Mouse (Mus musculus): ENCODE measurements around the gene Syt6.

The Syt6 gene

GRCm38 (mm10) chr3:103597586-103597985, 22.6 kb downstream of the Syt6 start:
- peak in 1 of 2 experiments; percentile 36 for DNase-seq (ENCODE audit: inconsistent age in 2 of 2, low spot score in 1 of 2)

- peak; percentile 52 to 58 for DNase-seq (ENCODE audit: inconsistent age in 2 of 2, low spot score in 1 of 2)
Measured at GRCm38 (mm10) chr3:103601011-103601410, 26.0 kb downstream of the Syt6 start.

- no peak for DNase-seq (ENCODE audit: inconsistent age in 2 of 2, low spot score in 1 of 2)
Measured at GRCm38 (mm10) chr3:103601561-103601960, 26.5 kb downstream of the Syt6 start.

- DNase-seq (ENCODE audit: inconsistent age in 2 of 2, low spot score in 1 of 2) = no peak
Measured at GRCm38 (mm10) chr3:103606045-103606597, 31.1 kb downstream of the Syt6 start.

- DNase-seq (ENCODE audit: inconsistent age in 2 of 2, low spot score in 1 of 2) = no peak
Measured at GRCm38 (mm10) chr3:103606660-103607595, 31.9 kb downstream of the Syt6 start.

- DNase-seq (ENCODE audit: inconsistent age in 2 of 2, low spot score in 1 of 2) = no peak
Measured at GRCm38 (mm10) chr3:103610231-103610630, 35.2 kb downstream of the Syt6 start.

- DNase-seq (ENCODE audit: inconsistent age in 2 of 2, low spot score in 1 of 2) = no peak
Measured at GRCm38 (mm10) chr3:103612636-103613355, 37.8 kb downstream of the Syt6 start.

GRCm38 (mm10) chr3:103615621-103616020, 40.6 kb downstream of the Syt6 start:
- DNase-seq (ENCODE audit: inconsistent age in 2 of 2, low spot score in 1 of 2) = no peak

- no peak for DNase-seq (ENCODE audit: inconsistent age in 2 of 2, low spot score in 1 of 2)
Measured at GRCm38 (mm10) chr3:103616981-103617380, 42.0 kb downstream of the Syt6 start.

GRCm38 (mm10) chr3:103620101-103620500, 45.1 kb downstream of the Syt6 start:
- DNase-seq (ENCODE audit: inconsistent age in 2 of 2, low spot score in 1 of 2) = no peak

GRCm38 (mm10) chr3:103623893-103624470, 49.0 kb downstream of the Syt6 start:
- peak in 1 of 2 experiments; percentile 41 for DNase-seq (ENCODE audit: inconsistent age in 2 of 2, low spot score in 1 of 2)

- no peak for DNase-seq (ENCODE audit: inconsistent age in 2 of 2, low spot score in 1 of 2)
Measured at GRCm38 (mm10) chr3:103624591-103625051, 49.6 kb downstream of the Syt6 start.

- DNase-seq (ENCODE audit: inconsistent age in 2 of 2, low spot score in 1 of 2) = no peak
Measured at GRCm38 (mm10) chr3:103625169-103625568, 50.1 kb downstream of the Syt6 start.

- no peak for DNase-seq (ENCODE audit: inconsistent age in 2 of 2, low spot score in 1 of 2)
Measured at GRCm38 (mm10) chr3:103626481-103626880, 51.5 kb downstream of the Syt6 start.

- DNase-seq (ENCODE audit: inconsistent age in 2 of 2, low spot score in 1 of 2) = no peak
Measured at GRCm38 (mm10) chr3:103627661-103628060, 52.6 kb downstream of the Syt6 start.

GRCm38 (mm10) chr3:103633124-103633523, 58.1 kb downstream of the Syt6 start:
- DNase-seq (ENCODE audit: inconsistent age in 2 of 2, low spot score in 1 of 2) = no peak

- peak in 1 of 2 experiments; percentile 38 for DNase-seq (ENCODE audit: inconsistent age in 2 of 2, low spot score in 1 of 2)
Measured at GRCm38 (mm10) chr3:103633831-103634230, 58.8 kb downstream of the Syt6 start.

- DNase-seq (ENCODE audit: inconsistent age in 2 of 2, low spot score in 1 of 2) = no peak
Measured at GRCm38 (mm10) chr3:103634256-103634655, 59.2 kb downstream of the Syt6 start.

GRCm38 (mm10) chr3:103637641-103638040, 62.6 kb downstream of the Syt6 start:
- no peak for DNase-seq (ENCODE audit: inconsistent age in 2 of 2, low spot score in 1 of 2)

- DNase-seq (ENCODE audit: inconsistent age in 2 of 2, low spot score in 1 of 2) = peak; percentile 15 to 74
Measured at GRCm38 (mm10) chr3:103640226-103640803, 65.3 kb downstream of the Syt6 start.

GRCm38 (mm10) chr3:103641301-103641700, 66.3 kb downstream of the Syt6 start:
- DNase-seq (ENCODE audit: inconsistent age in 2 of 2, low spot score in 1 of 2) = peak in 1 of 2 experiments; percentile 25

Measured in adrenal gland, adult (tissue).